Mouse (Mus musculus) spleen, postnatal 10 days (tissue): ENCODE measurements around the gene Gm10800.
"Not testable (repeated sequence)": the region's sequence is repeated elsewhere in the genome, so short reads cannot be mapped to it uniquely, and the experiment has no call there.

Experiments used
- DNase-seq, 2 experiments: peaks; one replicate each; pipeline ENCODE4 v3.0.0; 2021 to 2022; ENCODE audit warnings: low spot score in 2 of 2

The Gm10800 gene

DNA sequence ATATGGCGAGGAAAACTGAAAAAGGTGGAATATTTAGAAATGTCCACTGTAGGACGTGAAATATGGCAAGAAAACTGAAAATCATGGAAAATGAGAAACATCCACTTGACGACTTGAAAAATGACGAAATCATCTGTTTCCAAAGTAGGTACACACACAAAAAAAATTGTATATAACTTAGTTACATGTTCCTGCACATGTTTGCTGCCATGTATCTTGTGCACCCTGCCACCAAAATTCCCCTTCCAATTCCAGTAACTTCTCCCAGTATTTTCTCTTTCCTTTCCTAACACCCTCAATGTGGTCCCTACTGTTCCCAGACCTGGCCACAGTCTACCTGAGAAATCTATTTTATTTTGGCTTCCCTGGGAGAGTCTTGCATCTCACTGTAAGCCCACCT, at the start of gene Gm10800:
Gene Gm10800, minus strand, starts transcription at position 101 of the 400 bp plus-strand sequence.
- DNase-seq, result not testable (repeated sequence)

DNA sequence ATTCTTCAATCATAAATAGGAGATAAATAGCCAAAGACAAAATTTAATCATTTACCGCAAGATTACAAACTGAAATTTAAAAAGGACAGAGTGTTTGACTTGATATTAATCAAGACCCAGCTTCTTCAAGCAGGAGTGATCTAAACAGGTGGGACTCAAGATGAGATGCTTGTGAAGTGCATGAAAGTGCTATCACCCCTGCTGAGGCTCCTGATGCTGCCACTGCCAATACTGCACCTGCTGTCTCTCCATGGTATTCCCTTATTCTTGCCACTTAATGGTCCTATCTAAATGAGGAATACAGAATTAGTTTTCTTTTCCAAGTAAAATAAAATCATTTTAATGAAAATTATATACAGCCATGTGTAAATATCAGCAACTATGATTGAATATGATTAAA, 30.4 kb upstream of the Gm10800 start:
- no peak for DNase-seq

DNA sequence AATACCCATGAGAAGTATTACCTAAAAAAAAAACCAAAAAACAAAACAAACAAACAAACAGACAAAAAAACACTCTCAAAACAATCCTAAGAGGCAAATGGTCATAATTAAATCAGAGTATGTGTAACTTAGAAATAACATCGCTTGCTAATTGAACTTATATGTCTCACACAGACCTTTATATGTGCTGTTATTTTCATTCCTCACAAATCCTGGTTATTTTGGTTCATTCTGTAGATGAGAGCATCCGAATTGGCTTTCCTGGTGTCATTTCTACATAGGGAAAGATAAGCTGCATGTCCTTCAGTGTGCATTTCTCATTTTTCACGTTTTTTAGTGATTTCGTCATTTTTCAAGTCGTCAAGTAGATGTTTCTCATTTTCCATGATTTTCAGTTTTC, 5.2 kb downstream of the Gm10800 start, which contains the start of gene Gm10801:
Gene Gm10801, plus strand, starts transcription at position 301 of the 400 bp plus-strand sequence.
- DNase-seq, result not testable (repeated sequence)
